Mouse (Mus musculus) kidney, postnatal 14 days (tissue): ENCODE data around the gene Apba2.

Source experiments
- DNase-seq: peaks from one replicate; pipeline ENCODE4 v3.0.0; 2022; ENCODE audit warnings: mixed read lengths

Gene Apba2

GRCm38 (mm10) chr7:64588636-64589389, 87.3 kb downstream of the Apba2 start:
- no peak for DNase-seq

GRCm38 (mm10) chr7:64595256-64595655, 93.8 kb downstream of the Apba2 start:
- no peak for DNase-seq

GRCm38 (mm10) chr7:64596652-64597051, 95.1 kb downstream of the Apba2 start:
- no peak for DNase-seq

GRCm38 (mm10) chr7:64609866-64610265, 108.4 kb downstream of the Apba2 start:
- DNase-seq: no peak

GRCm38 (mm10) chr7:64610875-64611274, 109.4 kb downstream of the Apba2 start:
- DNase-seq: no peak

GRCm38 (mm10) chr7:64619261-64619660, 117.8 kb downstream of the Apba2 start:
- no peak for DNase-seq

- no peak for DNase-seq
Observed at GRCm38 (mm10) chr7:64626494-64626893, 125.0 kb downstream of the Apba2 start.

GRCm38 (mm10) chr7:64627972-64628655, 126.6 kb downstream of the Apba2 start:
- DNase-seq: no peak

GRCm38 (mm10) chr7:64630697-64631096, 129.2 kb downstream of the Apba2 start:
- no peak for DNase-seq

- DNase-seq: no peak
Observed at GRCm38 (mm10) chr7:64631131-64631530, 129.6 kb downstream of the Apba2 start.

GRCm38 (mm10) chr7:64631781-64632351, 130.4 kb downstream of the Apba2 start:
- no peak for DNase-seq

- no peak for DNase-seq
Observed at GRCm38 (mm10) chr7:64633182-64633581, 131.7 kb downstream of the Apba2 start.

GRCm38 (mm10) chr7:64633916-64634315, 132.4 kb downstream of the Apba2 start:
- DNase-seq: no peak

- DNase-seq: no peak
Observed at GRCm38 (mm10) chr7:64634482-64634881, 133.0 kb downstream of the Apba2 start.

- DNase-seq: no peak
Observed at GRCm38 (mm10) chr7:64638922-64639321, 137.4 kb downstream of the Apba2 start.

- no peak for DNase-seq
Observed at GRCm38 (mm10) chr7:64640651-64641050, 139.1 kb downstream of the Apba2 start.

- DNase-seq: no peak
Observed at GRCm38 (mm10) chr7:64642903-64643302, 141.4 kb downstream of the Apba2 start.

- no peak for DNase-seq
Observed at GRCm38 (mm10) chr7:64645458-64645857, 144.0 kb downstream of the Apba2 start.

GRCm38 (mm10) chr7:64646046-64646445, 144.5 kb downstream of the Apba2 start:
- DNase-seq: no peak

GRCm38 (mm10) chr7:64648947-64649607, 147.6 kb downstream of the Apba2 start:
- DNase-seq: no peak

GRCm38 (mm10) chr7:64651963-64652362, 150.5 kb downstream of the Apba2 start:
- DNase-seq: no peak

GRCm38 (mm10) chr7:64656787-64657186, 155.3 kb downstream of the Apba2 start:
- no peak for DNase-seq

GRCm38 (mm10) chr7:64658914-64659313, 157.4 kb downstream of the Apba2 start:
- no peak for DNase-seq
